Mouse (Mus musculus) CH12.LX (cell line): ENCODE results near the gene Mansc1. TPM values are rescaled to one million over a fixed set of nuclear protein-coding genes. Genes with fewer than 3 reads are reported as not detected.

ENCODE experiments used
- DNase-seq: peaks from one replicate; pipeline ENCODE4 v3.0.0-alpha.2; 2013; ENCODE audit errors: extremely low read depth
- H3K27ac ChIP-seq: 2 replicates; pipeline ENCODE4 v1.5.1; 2012; ENCODE audit warnings: low read depth, mild to moderate bottlenecking, control low read depth, moderate library complexity; ENCODE audit not compliant: insufficient read depth
- H3K27me3 ChIP-seq: replicated peaks from 2 replicates; pipeline ENCODE3; 2012; ENCODE audit warnings: inconsistent platforms
- H3K36me3 ChIP-seq, 2 experiments: replicated peaks in 1 of 2; 2 replicates each; pipeline versions ENCODE3 to v1.6.1; 2012; ENCODE audit warnings: inconsistent platforms in 1 of 2, low read length in 1 of 2, mild to moderate bottlenecking in 1 of 2, mixed read lengths in 1 of 2, moderate library complexity in 1 of 2; ENCODE audit not compliant: control insufficient read depth in 1 of 2, insufficient read depth in 1 of 2
- H3K4me1 ChIP-seq, 2 experiments: 2 replicates each; pipeline ENCODE4 v1.6.1; 2012; ENCODE audit warnings: inconsistent platforms in 1 of 2, moderate library complexity in 1 of 2; ENCODE audit not compliant: insufficient read depth in 2 of 2, control insufficient read depth in 1 of 2
- H3K4me2 ChIP-seq: 2 replicates; pipeline ENCODE4 v1.6.1; 2012; ENCODE audit warnings: low read depth, mild to moderate bottlenecking, control low read depth; ENCODE audit not compliant: poor library complexity, insufficient read depth, severe bottlenecking
- H3K4me3 ChIP-seq, 3 experiments: fragments of 150-350 bp in 1 of 3; sonication (generic) in 1 of 3; replicated peaks in 1 of 3; 2 replicates each; pipeline versions ENCODE3 to v1.5.1; 2011 to 2012; ENCODE audit warnings: low read depth in 2 of 3, low read length in 2 of 3, mild to moderate bottlenecking in 2 of 3, moderate library complexity in 2 of 3, control low read depth in 1 of 3, improper control_type of control experiment in 1 of 3, inconsistent platforms in 1 of 3, mixed read lengths in 1 of 3; ENCODE audit not compliant: poor library complexity in 1 of 3
- H3K79me2 ChIP-seq: replicated peaks from 2 replicates; pipeline ENCODE4 v1.6.1; 2012; ENCODE audit warnings: mild to moderate bottlenecking, moderate library complexity; ENCODE audit not compliant: control insufficient read depth, poor library complexity, insufficient read depth, severe bottlenecking; ENCODE audit errors: extremely low read depth
- H3K9ac ChIP-seq: 2 replicates; pipeline ENCODE4 v1.6.1; 2012; ENCODE audit warnings: low read depth, mild to moderate bottlenecking, control low read depth, moderate library complexity; ENCODE audit not compliant: insufficient read depth
- H3K9me3 ChIP-seq: replicated peaks from 2 replicates; pipeline ENCODE3; 2012; ENCODE audit warnings: low read length, inconsistent platforms, mixed read lengths
- BHLHE40 ChIP-seq: IDR thresholded peaks from 2 replicates; pipeline ENCODE4 v1.6.1; 2011; ENCODE audit warnings: mild to moderate bottlenecking, low read depth, low read length, improper control_type of control experiment
- CHD1 ChIP-seq: IDR thresholded peaks from 2 replicates; pipeline ENCODE4 v1.6.1; 2012; ENCODE audit warnings: low read depth, low read length, improper control_type of control experiment, inconsistent platforms
- CHD2 ChIP-seq: IDR thresholded peaks from 2 replicates; pipeline ENCODE4 v1.6.1; 2011; ENCODE audit warnings: low read length, improper control_type of control experiment
- ETS1 ChIP-seq: conservative IDR thresholded peaks from 2 replicates; pipeline ENCODE4 v1.6.1; 2012; ENCODE audit warnings: low read depth, mild to moderate bottlenecking, inconsistent platforms, low read length, improper control_type of control experiment, moderate library complexity
- GABPA ChIP-seq: IDR thresholded peaks from 2 replicates; pipeline ENCODE4 v1.6.1; 2012; ENCODE audit warnings: low read depth, low read length, improper control_type of control experiment, inconsistent platforms; ENCODE audit not compliant: insufficient replicate concordance
- IRF4 ChIP-seq: IDR thresholded peaks from 2 replicates; pipeline ENCODE4 v1.6.1; 2014; ENCODE audit warnings: low read depth, mild to moderate bottlenecking, inconsistent platforms, low read length, improper control_type of control experiment
- JUN ChIP-seq: IDR thresholded peaks from 2 replicates; pipeline ENCODE4 v1.6.1; 2011; ENCODE audit warnings: low read depth, mild to moderate bottlenecking, low read length, improper control_type of control experiment, moderate library complexity; ENCODE audit not compliant: insufficient read depth
- KAT2A ChIP-seq: IDR thresholded peaks from 2 replicates; pipeline ENCODE4 v1.6.1; 2012; ENCODE audit warnings: low read length, improper control_type of control experiment, inconsistent platforms; ENCODE audit not compliant: insufficient replicate concordance
- MAX ChIP-seq: IDR thresholded peaks from 2 replicates; pipeline ENCODE4 v1.6.1; 2011; ENCODE audit warnings: low read length, improper control_type of control experiment
- MAZ ChIP-seq: IDR thresholded peaks from 2 replicates; pipeline ENCODE4 v1.6.1; 2012; ENCODE audit warnings: low read depth, mild to moderate bottlenecking, inconsistent platforms, low read length, improper control_type of control experiment, moderate library complexity
- MEF2A ChIP-seq: IDR thresholded peaks from 2 replicates; pipeline ENCODE4 v1.6.1; 2014; ENCODE audit warnings: low read depth, mild to moderate bottlenecking, inconsistent platforms, low read length, improper control_type of control experiment, borderline replicate concordance
- MXI1 ChIP-seq: IDR thresholded peaks from 2 replicates; pipeline ENCODE4 v1.6.1; 2011; ENCODE audit warnings: mild to moderate bottlenecking, low read depth, low read length, improper control_type of control experiment
- NELFE ChIP-seq: IDR thresholded peaks from 2 replicates; pipeline ENCODE4 v1.6.1; 2011; ENCODE audit warnings: low read depth, low read length, improper control_type of control experiment
- PAX5 ChIP-seq: IDR thresholded peaks from 2 replicates; pipeline ENCODE4 v1.6.1; 2012; ENCODE audit warnings: low read length, inconsistent platforms, mixed read lengths
- POLR2A ChIP-seq: IDR thresholded peaks from 2 replicates; pipeline ENCODE4 v1.6.1; 2011; ENCODE audit warnings: low read depth, mild to moderate bottlenecking, improper control_type of control experiment, low read length
- POLR2AphosphoS2 ChIP-seq: IDR thresholded peaks from 2 replicates; pipeline ENCODE4 v1.6.1; 2011; ENCODE audit warnings: low read depth, low read length, improper control_type of control experiment
- RAD21 ChIP-seq: IDR thresholded peaks from 2 replicates; pipeline ENCODE4 v1.6.1; 2011; ENCODE audit warnings: low read depth, mild to moderate bottlenecking, low read length, improper control_type of control experiment, moderate library complexity
- SMC3 ChIP-seq: IDR thresholded peaks from 2 replicates; pipeline ENCODE4 v1.6.1; 2011; ENCODE audit warnings: low read depth, low read length, improper control_type of control experiment
- TCF12 ChIP-seq: IDR thresholded peaks from 2 replicates; pipeline ENCODE4 v1.6.1; 2014; ENCODE audit warnings: low read depth, mild to moderate bottlenecking, inconsistent platforms, low read length, improper control_type of control experiment
- UBTF ChIP-seq: IDR thresholded peaks from 2 replicates; pipeline ENCODE4 v1.6.1; 2012; ENCODE audit warnings: low read depth, mild to moderate bottlenecking, inconsistent platforms, low read length, improper control_type of control experiment, moderate library complexity
- USF1 ChIP-seq: IDR thresholded peaks from 2 replicates; pipeline ENCODE4 v1.6.1; 2014; ENCODE audit warnings: low read depth, mild to moderate bottlenecking, inconsistent platforms, low read length, improper control_type of control experiment
- USF2 ChIP-seq: conservative IDR thresholded peaks from 2 replicates; pipeline ENCODE4 v1.6.1; 2011; ENCODE audit warnings: low read depth, low read length, improper control_type of control experiment
- ZKSCAN1 ChIP-seq: IDR thresholded peaks from 2 replicates; pipeline ENCODE4 v1.6.1; 2012; ENCODE audit warnings: low read depth, inconsistent platforms, low read length, improper control_type of control experiment, borderline replicate concordance
- ZMIZ1 ChIP-seq: IDR thresholded peaks from 2 replicates; pipeline ENCODE4 v1.6.1; 2012; ENCODE audit warnings: low read depth, mild to moderate bottlenecking, inconsistent platforms, low read length, improper control_type of control experiment
- ZNF384 ChIP-seq: IDR thresholded peaks from 2 replicates; pipeline ENCODE4 v1.6.1; 2012; ENCODE audit warnings: low read depth, low read length, improper control_type of control experiment, inconsistent platforms
- dilution Hi-C: fragments of 300-500 bp; cut with MboI; formaldehyde crosslinking; loops from 2 replicates; pipeline ENCODE4 v1.14.3; 2020; ENCODE audit warnings: low sequenced_read_pairs; ENCODE audit not compliant: extremely low pct_unique_long_range_greater_than_20kb, extremely low pct_ligation_motif_present
- in situ Hi-C: fragments of 300-500 bp; cut with MboI; formaldehyde crosslinking; loops from 3 replicates; pipeline ENCODE4 v1.14.3; 2019; ENCODE audit warnings: low sequenced_read_pairs, low pct_ligation_motif_present, low pct_unique_long_range_greater_than_20kb, mixed read lengths
- polyA plus RNA-seq: library from polyadenylated mRNA; unstranded; fragments of >175 nt; gene quantifications from 2 replicates; pipeline ENCODE4 v1.2.1, GENCODE M21; 2012; ENCODE audit warnings: low read depth; ENCODE audit not compliant: insufficient read length
- total RNA-seq, 2 experiments: library from RNA; depleted of rRNA; stranded (reverse); fragments of 300-350 nt in 1 of 2; fragments of >200 nt in 1 of 2; gene quantifications; 2 replicates each; pipeline ENCODE4 v1.2.3; 2012 to 2014

The Mansc1 gene
- total and polyA plus RNA-seq, 3 experiments, result not detected

- H3K9ac ChIP-seq, result no peak overlapping the region
- dilution Hi-C loops, result no loop called here
- DNase-seq, result no peak
- H3K36me3 ChIP-seq, result no peaks in the 10 kb centered on the region
- in situ Hi-C loops, result loop anchor here (25.0 kb wide), 1 partner anchor 652 kb away; no protein-coding TSS in a partner anchor
- H3K4me1 ChIP-seq, result peaks cover 0 to 7% of the 10 kb centered on the region in 2 experiments; a peak in 2 of 4 replicates
- no peaks in the 10 kb centered on the region for H3K27me3 ChIP-seq
- H3K4me3 ChIP-seq, result no peak overlapping the region
- TF ChIP-seq NELFE, result no peak
- TF ChIP-seq MAX, result no peak
- TF ChIP-seq IRF4, result no peak
- no peak for TF ChIP-seq JUN
- no peak for TF ChIP-seq KAT2A
- no peak for TF ChIP-seq MEF2A
- no peak for TF ChIP-seq ZMIZ1
- TF ChIP-seq POLR2A, result no peak
- TF ChIP-seq USF1, result no peak
- no peak for TF ChIP-seq USF2
- TF ChIP-seq ZNF384, result no peak
- TF ChIP-seq TCF12, result no peak
- TF ChIP-seq CHD1, result no peak
- TF ChIP-seq SMC3, result no peak
- no peak for TF ChIP-seq MAZ
- TF ChIP-seq ETS1, result no peak
- no peak for TF ChIP-seq UBTF
- TF ChIP-seq CHD2, result no peak
- no peak for TF ChIP-seq MXI1
- no peak for TF ChIP-seq POLR2AphosphoS2
- no peaks in the 10 kb centered on the region for H3K79me2 ChIP-seq
- H3K27ac ChIP-seq, result no peak overlapping the region
- no peaks in the 10 kb centered on the region for H3K9me3 ChIP-seq
- no peak overlapping the region for H3K4me2 ChIP-seq
These were observed 18.0 kb downstream of the Mansc1 start for GRCm38 (mm10) chr6:134614322-134614721.

GRCm38 (mm10) chr6:134611896-134612295, 20.4 kb downstream of the Mansc1 start:
- dilution Hi-C loops (no loop called here), in situ Hi-C loops (loop anchor here (25.0 kb wide), 1 partner anchor 650 kb away; no protein-coding TSS in a partner anchor)
- H3K9ac ChIP-seq, result no peak overlapping the region
- H3K79me2 ChIP-seq, result no peaks in the 10 kb centered on the region
- no peak for DNase-seq
- TF ChIP-seq PAX5 (no peak), GABPA (no peak), ZKSCAN1 (no peak), MXI1 (no peak), ETS1 (no peak), BHLHE40 (no peak), RAD21 (no peak)
- no peak overlapping the region for H3K4me3 ChIP-seq
- peaks cover 0 to 13% of the 10 kb centered on the region in 2 experiments; a peak in 2 of 4 replicates for H3K4me1 ChIP-seq
- H3K36me3 ChIP-seq, result no peaks in the 10 kb centered on the region
- H3K9me3 ChIP-seq, result no peaks in the 10 kb centered on the region
- no peak overlapping the region for H3K4me2 ChIP-seq
- no peak overlapping the region for H3K27ac ChIP-seq
- no peaks in the 10 kb centered on the region for H3K27me3 ChIP-seq
